Mouse (Mus musculus) kidney, adult 2 months (tissue): Measurements from ENCODE around the gene Grn.

ENCODE experiments used
- CTCF ChIP-seq: fragments of 200-500 bp; conservative IDR thresholded peaks from 2 replicates; pipeline ENCODE4 v1.5.1; 2011; ENCODE audit warnings: low read depth, mild to moderate bottlenecking, control low read depth, low read length, moderate library complexity, mixed read lengths; ENCODE audit not compliant: insufficient read depth, insufficient read length
- POLR2A ChIP-seq: fragments of 200-500 bp; IDR thresholded peaks from one replicate; pipeline ENCODE4 v1.6.1; 2011; ENCODE audit warnings: low read depth, low read length, control low read depth

DNA sequence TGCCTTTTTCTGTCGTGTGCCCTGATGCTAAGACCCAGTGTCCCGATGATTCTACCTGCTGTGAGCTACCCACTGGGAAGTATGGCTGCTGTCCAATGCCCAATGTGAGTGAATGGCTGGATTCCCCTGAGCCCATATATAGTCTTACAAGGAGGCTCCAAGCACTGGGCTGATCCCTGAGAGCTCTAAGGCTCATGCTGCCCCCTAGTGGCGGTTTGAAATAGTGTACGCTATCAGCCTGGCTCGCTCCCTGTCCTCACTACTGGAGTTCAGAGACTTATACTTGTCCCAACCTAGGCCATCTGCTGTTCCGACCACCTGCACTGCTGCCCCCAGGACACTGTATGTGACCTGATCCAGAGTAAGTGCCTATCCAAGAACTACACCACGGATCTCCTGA is 4.3 kb downstream of the Grn start:
- no peak for TF ChIP-seq POLR2A
- peak; percentile 91 for TF ChIP-seq CTCF
